Mouse (Mus musculus): ENCODE results near the gene Gna12. TPM values are rescaled to one million over a fixed set of nuclear protein-coding genes. Genes with fewer than 3 reads are reported as not detected.

Gene Gna12
- total RNA-seq, 2 experiments from 2014 or later = 106 to 124 TPM

- no peak for DNase-seq (ENCODE audit: low spot score in 2 of 2)
These were observed 2.3 kb downstream of the Gna12 start for GRCm38 (mm10) chr5:140827896-140828295.

GRCm38 (mm10) chr5:140827413-140827812, 2.8 kb downstream of the Gna12 start:
- no peak for DNase-seq (ENCODE audit: low spot score in 2 of 2)

GRCm38 (mm10) chr5:140826796-140827195, 3.4 kb downstream of the Gna12 start:
- no peak for DNase-seq (ENCODE audit: low spot score in 2 of 2)

- no peak for DNase-seq (ENCODE audit: low spot score in 2 of 2)
These were observed 4.1 kb downstream of the Gna12 start for GRCm38 (mm10) chr5:140826118-140826517.

GRCm38 (mm10) chr5:140824126-140824525, 6.1 kb downstream of the Gna12 start:
- no peak for DNase-seq (ENCODE audit: low spot score in 2 of 2)

- no peak for DNase-seq (ENCODE audit: low spot score in 2 of 2)
These were observed 6.8 kb downstream of the Gna12 start for GRCm38 (mm10) chr5:140823386-140823785.

- no peak for DNase-seq (ENCODE audit: low spot score in 2 of 2)
These were observed 8.3 kb downstream of the Gna12 start for GRCm38 (mm10) chr5:140821951-140822350.

GRCm38 (mm10) chr5:140820539-140820938, 9.7 kb downstream of the Gna12 start:
- DNase-seq (ENCODE audit: low spot score in 2 of 2) = no peak

- no peak for DNase-seq (ENCODE audit: low spot score in 2 of 2)
These were observed 10.6 kb downstream of the Gna12 start for GRCm38 (mm10) chr5:140819594-140819993.

GRCm38 (mm10) chr5:140818482-140819076, 11.7 kb downstream of the Gna12 start:
- DNase-seq (ENCODE audit: low spot score in 2 of 2) = no peak

GRCm38 (mm10) chr5:140816950-140817568, 13.2 kb downstream of the Gna12 start:
- no peak for DNase-seq (ENCODE audit: low spot score in 2 of 2)

- no peak for DNase-seq (ENCODE audit: low spot score in 2 of 2)
These were observed 14.2 kb downstream of the Gna12 start for GRCm38 (mm10) chr5:140816008-140816407.

- no peak for DNase-seq (ENCODE audit: low spot score in 2 of 2)
These were observed 15.0 kb downstream of the Gna12 start for GRCm38 (mm10) chr5:140815059-140815728.

- DNase-seq (ENCODE audit: low spot score in 2 of 2) = no peak
These were observed 15.8 kb downstream of the Gna12 start for GRCm38 (mm10) chr5:140814403-140814802.

GRCm38 (mm10) chr5:140812699-140813098, 17.5 kb downstream of the Gna12 start:
- DNase-seq (ENCODE audit: low spot score in 2 of 2) = no peak

- DNase-seq (ENCODE audit: low spot score in 2 of 2) = no peak
These were observed 18.2 kb downstream of the Gna12 start for GRCm38 (mm10) chr5:140812063-140812462.

- DNase-seq (ENCODE audit: low spot score in 2 of 2) = no peak
These were observed 18.8 kb downstream of the Gna12 start for GRCm38 (mm10) chr5:140811390-140811789.

GRCm38 (mm10) chr5:140806939-140807338, 23.3 kb downstream of the Gna12 start:
- DNase-seq (ENCODE audit: low spot score in 2 of 2) = no peak

- no peak for DNase-seq (ENCODE audit: low spot score in 2 of 2)
These were observed 24.0 kb downstream of the Gna12 start for GRCm38 (mm10) chr5:140806252-140806651.

- DNase-seq (ENCODE audit: low spot score in 2 of 2) = no peak
These were observed 28.4 kb downstream of the Gna12 start for GRCm38 (mm10) chr5:140801782-140802181.

GRCm38 (mm10) chr5:140800288-140800923, 29.8 kb downstream of the Gna12 start:
- DNase-seq (ENCODE audit: low spot score in 2 of 2) = peak in 1 of 2 experiments; percentile 33

GRCm38 (mm10) chr5:140799190-140799589, 31.0 kb downstream of the Gna12 start:
- DNase-seq (ENCODE audit: low spot score in 2 of 2) = no peak
